Mouse (Mus musculus) E14TG2a.4 (cell line): ENCODE results near the gene Olfr288.
A peak's percentile ranks its signal among the peaks of the same experiment; 100 is the strongest.

Experiments
- H3K27me3 ChIP-seq: 2 replicates; pipeline ENCODE4 v1.6.1; 2014; ENCODE audit warnings: low read length, control low read depth; ENCODE audit not compliant: insufficient read depth
- H3K36me3 ChIP-seq: 2 replicates; pipeline ENCODE4 v1.6.1; 2014; ENCODE audit warnings: low read length, control low read depth; ENCODE audit not compliant: insufficient read depth
- H3K4me1 ChIP-seq: replicated peaks from 2 replicates; pipeline ENCODE4 v1.6.1; 2014; ENCODE audit warnings: low read depth, low read length, control low read depth
- H3K4me3 ChIP-seq: replicated peaks from 2 replicates; pipeline ENCODE4 v1.5.1; 2014; ENCODE audit warnings: mild to moderate bottlenecking, low read length
- H3K9me3 ChIP-seq: 2 replicates; pipeline ENCODE4 v1.6.1; 2014; ENCODE audit warnings: low read length, control low read depth
- CTCF ChIP-seq: conservative IDR thresholded peaks from 2 replicates; pipeline ENCODE4 v1.5.1; 2014; ENCODE audit warnings: low read length
- NANOG ChIP-seq: IDR thresholded peaks from 2 replicates; pipeline ENCODE4 v1.6.1; 2014; ENCODE audit warnings: borderline replicate concordance, low read length, mixed read lengths
- POU5F1 ChIP-seq: IDR thresholded peaks from 2 replicates; pipeline ENCODE4 v1.6.1; 2014; ENCODE audit warnings: low read length, borderline replicate concordance

Gene Olfr288

DNA sequence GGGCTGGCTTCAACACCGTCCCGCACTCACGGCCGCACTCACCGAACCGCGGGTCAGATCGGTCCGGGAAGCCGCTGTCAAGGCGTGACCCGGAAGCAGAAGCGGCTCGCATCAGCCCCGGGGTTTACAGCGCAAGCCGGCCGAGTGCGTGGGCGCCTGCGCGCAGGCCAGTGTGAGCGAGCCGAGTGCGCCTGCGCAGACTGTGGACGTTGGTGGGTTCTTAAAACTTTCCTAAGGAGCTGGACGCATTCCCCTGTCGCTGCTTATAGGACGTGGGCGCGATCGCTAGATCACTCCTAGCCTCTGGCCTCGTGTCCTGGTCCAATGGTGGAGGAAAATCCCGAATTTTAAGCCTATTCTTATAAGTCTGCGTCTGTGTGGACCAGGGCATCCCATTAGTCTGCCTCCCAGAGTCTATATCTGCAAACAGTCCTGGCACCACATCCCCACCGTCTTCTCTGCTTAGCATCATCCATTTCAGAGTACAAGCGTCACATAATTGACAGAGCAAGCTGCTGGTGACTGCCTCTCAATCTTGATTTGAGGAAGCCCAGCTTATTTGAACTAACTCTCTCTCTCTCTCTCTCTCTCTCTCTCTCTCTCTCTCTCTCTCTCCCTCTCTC is 49.7 kb downstream of the Olfr288 start:
- peaks cover 29% of the 10 kb centered on the region for H3K9me3 ChIP-seq
- TF ChIP-seq NANOG (no peak), CTCF (no peak), POU5F1 (no peak)
- peaks cover 35% of the 10 kb centered on the region for H3K4me1 ChIP-seq
- no peaks in the 10 kb centered on the region for H3K27me3 ChIP-seq
- peak overlapping the region; percentile 91 for H3K4me3 ChIP-seq
- H3K36me3 ChIP-seq = peaks cover 15% of the 10 kb centered on the region

- Histone ChIP-seq H3K27me3 (no peaks in the 10 kb centered on the region), H3K36me3 (peaks cover 15% of the 10 kb centered on the region), H3K4me1 (peaks cover 35% of the 10 kb centered on the region), H3K9me3 (peaks cover 29% of the 10 kb centered on the region), H3K4me3 (peak overlapping the region; percentile 91)
- no peak for TF ChIP-seq NANOG
- no peak for TF ChIP-seq POU5F1
- no peak for TF ChIP-seq CTCF
These were observed 50.4 kb downstream of the Olfr288 start for GRCm38 (mm10) chr15:98144861-98145507.

GRCm38 (mm10) chr15:98142515-98142914 is 52.8 kb downstream of the Olfr288 start:
- Histone ChIP-seq H3K27me3 (no peaks in the 10 kb centered on the region), H3K36me3 (peaks cover 27% of the 10 kb centered on the region), H3K4me3 (no peak overlapping the region), H3K9me3 (peaks cover 14% of the 10 kb centered on the region), H3K4me1 (peaks cover 35% of the 10 kb centered on the region)
- TF ChIP-seq CTCF = no peak
- TF ChIP-seq POU5F1 = no peak

- Histone ChIP-seq H3K27me3 (no peaks in the 10 kb centered on the region), H3K36me3 (peaks cover 44% of the 10 kb centered on the region), H3K4me3 (no peak overlapping the region), H3K4me1 (peaks cover 41% of the 10 kb centered on the region), H3K9me3 (0 out of 2 replicates have a peak, but pooled peaks cover under 1% of the 10 kb centered on the region)
- TF ChIP-seq POU5F1 (no peak), CTCF (no peak), NANOG (no peak)
These were observed 54.5 kb downstream of the Olfr288 start for GRCm38 (mm10) chr15:98140809-98141208.

DNA sequence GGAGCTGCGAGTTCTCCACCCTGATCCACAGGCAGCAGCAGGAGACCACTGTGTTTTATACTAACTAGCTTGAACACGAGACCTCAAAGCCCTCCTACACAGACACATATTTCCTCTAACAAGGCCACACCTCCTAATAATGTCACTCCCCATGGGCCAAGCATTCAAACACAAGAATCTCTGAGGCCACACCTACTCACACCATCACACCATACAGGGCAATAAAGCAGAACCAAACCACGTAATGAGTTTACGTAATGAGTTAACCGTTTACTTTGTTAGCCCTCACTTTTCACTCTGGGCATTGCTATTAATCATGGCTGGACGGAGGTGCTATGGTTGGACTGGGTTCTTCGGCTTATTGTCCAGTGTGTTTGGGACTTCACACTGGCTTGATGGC is 55.6 kb downstream of the Olfr288 start:
- no peaks in the 10 kb centered on the region for H3K9me3 ChIP-seq

DNA sequence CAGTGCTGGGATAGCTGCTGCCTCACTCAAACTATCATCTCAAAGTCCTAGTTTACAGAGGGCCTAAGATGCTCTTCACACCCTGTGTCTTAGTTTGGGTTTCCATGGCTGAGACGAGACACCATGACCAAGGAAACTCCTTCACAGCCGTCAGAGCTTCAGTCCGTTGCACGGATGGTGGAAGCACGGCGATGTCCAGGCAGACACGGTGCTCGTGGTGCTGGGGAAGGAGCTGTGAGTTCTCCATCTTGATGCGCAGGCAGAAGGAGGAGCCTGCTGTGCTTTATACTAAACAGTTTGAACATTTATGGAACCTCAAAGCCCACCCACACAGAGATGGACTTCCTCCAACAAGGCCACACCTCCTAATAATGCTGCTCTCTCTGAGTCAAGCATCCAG is 58.5 kb downstream of the Olfr288 start:
- Histone ChIP-seq H3K4me3 (no peak overlapping the region), H3K27me3 (no peaks in the 10 kb centered on the region), H3K36me3 (peaks cover 70% of the 10 kb centered on the region), H3K4me1 (peaks cover 23% of the 10 kb centered on the region), H3K9me3 (no peaks in the 10 kb centered on the region)
- TF ChIP-seq POU5F1 = no peak
- TF ChIP-seq CTCF = no peak
- no peak for TF ChIP-seq NANOG

More for the DNA sequence above, 55.6 kb downstream of the Olfr288 start:
- TF ChIP-seq CTCF = no peak
- TF ChIP-seq POU5F1 = no peak
- TF ChIP-seq NANOG = no peak
- H3K4me1 ChIP-seq = peaks cover 43% of the 10 kb centered on the region
- peaks cover 54% of the 10 kb centered on the region for H3K36me3 ChIP-seq
- H3K4me3 ChIP-seq = no peak overlapping the region
- no peaks in the 10 kb centered on the region for H3K27me3 ChIP-seq
